Mouse (Mus musculus) liver, postnatal 0 days (tissue): ENCODE results near the gene Cyp2d11. TPM values are rescaled to one million over a fixed set of nuclear protein-coding genes. Genes with fewer than 3 reads are reported as not detected.

ENCODE experiments used
- ATAC-seq: fragments of 200-750 bp; cut with Nextera tagmentation; 2 replicates; pipeline ENCODE4 v1.8.0; 2017; ENCODE audit warnings: mild to moderate bottlenecking, moderate library complexity
- DNase-seq: peaks from one replicate; pipeline ENCODE4 v3.0.0-alpha.2; 2016
- H3K27ac ChIP-seq: fragments of 300-500 bp; sonication (generic); 2 replicates; pipeline ENCODE4 v1.5.1; 2014; ENCODE audit warnings: antibody characterized with exemption, moderate library complexity, mild to moderate bottlenecking, low read depth
- H3K27me3 ChIP-seq: fragments of 300-500 bp; sonication (generic); 2 replicates; pipeline ENCODE4 v1.6.1; 2014; ENCODE audit warnings: low read length, control low read depth, mixed read lengths; ENCODE audit not compliant: insufficient read depth
- H3K36me3 ChIP-seq: fragments of 300-500 bp; sonication (generic); replicated peaks from 2 replicates; pipeline ENCODE4 v1.6.1; 2014; ENCODE audit warnings: mild to moderate bottlenecking, control low read depth, low read length, moderate library complexity, mixed read lengths; ENCODE audit not compliant: insufficient read depth
- H3K4me1 ChIP-seq: fragments of 300-500 bp; sonication (generic); 2 replicates; pipeline ENCODE4 v1.6.1; 2014; ENCODE audit warnings: antibody characterized with exemption, mild to moderate bottlenecking, control low read depth; ENCODE audit not compliant: insufficient read depth
- H3K4me2 ChIP-seq: fragments of 300-500 bp; sonication (generic); 2 replicates; pipeline ENCODE4 v1.6.1; 2014; ENCODE audit warnings: low read depth, mild to moderate bottlenecking, low read length, moderate library complexity, mixed read lengths
- H3K4me3 ChIP-seq: fragments of 300-500 bp; sonication (generic); 2 replicates; pipeline ENCODE4 v1.5.1; 2014; ENCODE audit warnings: low read depth, low read length
- H3K9ac ChIP-seq: fragments of 300-500 bp; sonication (generic); replicated peaks from 2 replicates; pipeline ENCODE4 v1.6.1; 2014; ENCODE audit warnings: mild to moderate bottlenecking, moderate library complexity
- H3K9me3 ChIP-seq: fragments of 300-500 bp; sonication (generic); 2 replicates; pipeline ENCODE4 v1.6.1; 2016; ENCODE audit warnings: mild to moderate bottlenecking, control low read depth, low read length, mixed read lengths
- CTCF ChIP-seq: sonication (generic); IDR thresholded peaks from 2 replicates; pipeline ENCODE4 v1.5.1; 2016; ENCODE audit warnings: antibody characterized with exemption, low read depth
- EP300 ChIP-seq: IDR thresholded peaks from 2 replicates; pipeline ENCODE4 v1.6.1; 2016; ENCODE audit warnings: antibody characterized with exemption, low read depth, mild to moderate bottlenecking
- WGBS: fragments of 180-500 bp; shearing (Covaris S2); extraction: QIAGEN DNeasy Blood & Tissue Kit; methylation state at CpG from one replicate; pipeline ENCODE4 v1.1.7; 2014; ENCODE audit not compliant: insufficient replicate concordance; 5-methylcytosine and 5-hydroxymethylcytosine counted together
- polyA plus RNA-seq: library from polyadenylated mRNA; unstranded; fragments of >200 nt; fragmentation: Nextera tagmentation; extraction: Ambion mirVana; gene quantifications from 2 replicates; pipeline ENCODE4 v1.2.1, GENCODE M21; 2015

Gene Cyp2d11
- polyA plus RNA-seq, 1 experiment from 2014 or later, result 0.25 TPM

DNA sequence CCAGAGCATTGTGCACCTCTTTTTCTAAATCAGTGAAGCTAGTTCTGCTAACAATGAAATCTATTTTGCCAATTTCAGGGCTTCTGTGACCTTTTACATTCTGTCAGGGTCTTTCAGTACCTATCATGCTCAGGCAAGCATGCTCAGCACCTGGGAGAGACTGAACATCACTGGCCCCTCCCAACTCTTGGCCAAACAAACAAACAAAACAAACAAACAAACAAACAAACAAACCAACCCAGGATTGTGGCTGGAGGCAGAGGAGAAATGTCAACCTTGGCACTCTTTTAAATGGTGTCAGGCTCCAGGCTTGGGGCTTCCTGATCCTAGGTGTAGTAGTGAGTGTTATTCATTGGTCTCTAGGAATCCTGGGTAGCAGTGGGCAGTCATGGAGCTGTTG is 39.3 kb upstream of the Cyp2d11 start, which contains the start of gene Cyp2d9:
Gene Cyp2d9, plus strand, starts transcription at position 301 of the 400 bp plus-strand sequence.
- Histone ChIP-seq H3K9me3 (peaks cover 3% of the 10 kb centered on the region; the same call in 1 of the 2 replicates), H3K4me1 (no peaks in the 10 kb centered on the region), H3K27me3 (no peaks in the 10 kb centered on the region), H3K27ac (no peak within 1 kb of the TSS), H3K4me2 (no peak within 1 kb of the TSS), H3K4me3 (no peak within 1 kb of the TSS), H3K36me3 (no peaks in the 10 kb centered on the region), H3K9ac (no peak within 1 kb of the TSS)
- no peak for ATAC-seq
- TF ChIP-seq EP300, result no peak
- TF ChIP-seq CTCF, result no peak
- no peak for DNase-seq

DNA sequence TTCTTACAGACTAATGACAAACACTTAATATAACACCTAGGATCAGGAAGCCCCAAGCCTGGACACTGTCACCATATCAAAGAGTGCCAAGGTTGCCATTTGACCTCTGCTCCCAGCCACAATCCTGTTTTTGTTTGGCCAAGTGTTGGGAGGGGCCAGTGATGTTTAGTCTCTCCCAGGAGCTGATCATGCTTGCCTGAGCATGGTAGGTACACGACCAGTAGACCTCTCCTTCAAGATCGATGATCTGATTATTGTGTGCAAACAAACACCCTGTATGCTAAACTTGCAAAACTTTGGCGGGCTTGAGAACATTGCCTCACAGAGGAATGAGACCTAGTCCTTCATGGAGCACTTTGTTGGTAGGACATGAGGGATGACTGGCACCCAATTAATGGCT is 29.6 kb upstream of the Cyp2d11 start:
- Histone ChIP-seq H3K4me2 (no peak overlapping the region), H3K4me3 (no peak overlapping the region), H3K27ac (peak overlapping the region; percentile 77), H3K27me3 (no peaks in the 10 kb centered on the region), H3K36me3 (no peaks in the 10 kb centered on the region), H3K9ac (no peak overlapping the region), H3K4me1 (peaks cover 2% of the 10 kb centered on the region; the same call in 1 of the 2 replicates), H3K9me3 (no peaks in the 10 kb centered on the region; the same call in 1 of the 2 replicates)
- peak; percentile 86 for ATAC-seq
- 61% methylated on average over 3 of the region's 3 CpGs for WGBS
- TF ChIP-seq CTCF, result no peak
- peak; percentile 33 for DNase-seq

DNA sequence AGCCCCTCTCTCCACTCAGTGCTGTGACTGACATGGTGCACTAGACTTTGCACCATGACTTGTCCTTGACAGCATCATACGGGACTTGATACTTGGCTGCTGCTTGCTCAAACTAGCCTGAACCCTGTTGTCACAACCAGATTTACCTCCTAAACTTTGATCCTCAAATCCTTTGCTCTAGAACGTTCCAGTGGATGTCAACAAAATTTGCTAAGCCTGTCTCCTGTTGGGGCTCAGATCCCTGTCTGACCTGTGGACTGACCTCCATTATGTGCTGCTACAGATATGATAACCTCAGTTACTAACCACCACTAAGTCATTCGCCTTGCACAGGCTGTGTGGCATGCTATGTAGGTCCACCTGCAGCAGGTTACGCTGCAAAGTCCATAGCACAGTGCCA is 29.1 kb upstream of the Cyp2d11 start:
- 49% methylated on average over 4 of the region's 4 CpGs for WGBS
- H3K9ac ChIP-seq, result no peak overlapping the region

DNA sequence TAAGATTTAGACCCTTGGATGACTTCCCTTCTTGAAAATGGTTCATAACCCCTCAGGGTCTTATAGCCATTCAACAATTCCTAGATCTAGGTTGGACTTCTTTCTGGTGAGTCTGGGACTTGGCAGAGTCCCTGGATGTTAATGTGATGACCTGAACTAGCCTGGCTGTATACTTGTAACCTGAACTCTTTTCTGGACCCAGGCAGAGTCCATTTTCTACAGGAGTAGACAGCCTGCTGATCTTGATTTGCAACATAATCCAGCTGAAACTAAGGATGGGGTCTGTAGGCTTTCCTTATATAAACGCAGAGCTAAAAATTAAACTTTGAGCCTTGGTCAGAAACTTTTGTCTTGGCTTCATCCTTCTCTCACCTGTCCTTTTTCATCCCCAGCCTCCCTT is 24.8 kb upstream of the Cyp2d11 start:
- Histone ChIP-seq H3K27me3 (no peaks in the 10 kb centered on the region), H3K4me2 (no peak overlapping the region), H3K27ac (no peak overlapping the region), H3K4me3 (no peak overlapping the region), H3K9me3 (no peaks in the 10 kb centered on the region), H3K36me3 (no peaks in the 10 kb centered on the region), H3K4me1 (peaks cover 8% of the 10 kb centered on the region), H3K9ac (no peak overlapping the region)
- DNase-seq (no peak), ATAC-seq (no peak)
- WGBS, result 63% methylated on average over 1 of the region's 1 CpGs
- TF ChIP-seq EP300 (no peak), CTCF (no peak)

More for the DNA sequence above, 29.1 kb upstream of the Cyp2d11 start:
- peak overlapping the region; percentile 77 for H3K27ac ChIP-seq
- no peaks in the 10 kb centered on the region for H3K36me3 ChIP-seq
- H3K4me1 ChIP-seq, result peaks cover 2% of the 10 kb centered on the region; the same call in 1 of the 2 replicates
- no peaks in the 10 kb centered on the region for H3K27me3 ChIP-seq
- no peak overlapping the region for H3K4me2 ChIP-seq
- DNase-seq (no peak), ATAC-seq (peak; percentile 86)
- TF ChIP-seq EP300 (peak; percentile 23; the same call in 1 of the 2 replicates), CTCF (no peak)
- no peak overlapping the region for H3K4me3 ChIP-seq
- H3K9me3 ChIP-seq, result no peaks in the 10 kb centered on the region; the same call in 1 of the 2 replicates

DNA sequence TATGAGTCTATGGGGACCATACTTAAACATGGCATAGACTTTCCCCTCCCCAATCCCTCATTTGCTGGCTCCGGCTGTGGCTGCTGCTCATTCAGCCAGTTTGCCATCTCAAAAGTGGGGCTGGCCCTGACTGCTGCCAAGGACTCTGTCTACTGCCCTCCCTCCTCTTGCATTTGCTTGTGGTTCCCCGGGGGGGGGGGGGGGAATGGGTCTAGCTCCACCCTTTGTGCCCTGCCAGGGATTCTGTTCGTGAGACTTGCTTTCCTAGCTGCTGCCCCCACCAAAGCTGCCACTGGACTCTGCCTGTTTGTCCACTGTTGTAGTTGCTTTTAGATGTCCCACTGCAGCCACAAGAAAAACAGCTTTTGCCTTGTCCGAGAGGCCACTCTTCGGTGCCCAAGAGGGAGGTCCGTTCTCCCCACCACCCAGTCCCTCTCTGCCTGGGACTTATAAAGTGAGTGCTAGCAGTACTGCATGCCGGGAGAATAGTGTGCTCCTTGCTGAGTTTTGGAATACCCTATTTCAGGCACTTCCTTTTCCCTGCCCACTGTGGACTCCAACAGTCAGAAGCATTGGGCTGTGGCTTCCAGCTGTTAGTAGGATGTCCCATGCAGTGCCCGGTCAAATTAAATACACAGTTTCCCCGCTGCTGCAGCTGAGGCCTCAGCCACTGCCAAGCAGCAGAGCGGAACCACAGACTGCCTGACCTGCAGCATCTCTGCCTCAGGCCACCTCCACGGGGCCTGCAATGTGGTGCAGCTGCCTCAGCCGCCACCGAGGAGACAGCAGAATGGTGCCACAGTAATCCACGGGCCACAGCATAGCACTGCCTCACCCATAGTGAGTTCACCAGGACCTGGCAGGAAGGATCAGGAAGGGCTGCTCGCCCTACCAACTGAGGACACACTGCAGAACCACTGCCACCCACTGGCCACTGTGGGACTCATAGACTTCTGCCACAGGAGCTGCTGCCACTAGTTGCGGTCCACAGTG is 23.3 kb upstream of the Cyp2d11 start:
- 40% methylated on average over 16 of the region's 16 CpGs for WGBS
- H3K4me3 ChIP-seq, result no peak overlapping the region

DNA sequence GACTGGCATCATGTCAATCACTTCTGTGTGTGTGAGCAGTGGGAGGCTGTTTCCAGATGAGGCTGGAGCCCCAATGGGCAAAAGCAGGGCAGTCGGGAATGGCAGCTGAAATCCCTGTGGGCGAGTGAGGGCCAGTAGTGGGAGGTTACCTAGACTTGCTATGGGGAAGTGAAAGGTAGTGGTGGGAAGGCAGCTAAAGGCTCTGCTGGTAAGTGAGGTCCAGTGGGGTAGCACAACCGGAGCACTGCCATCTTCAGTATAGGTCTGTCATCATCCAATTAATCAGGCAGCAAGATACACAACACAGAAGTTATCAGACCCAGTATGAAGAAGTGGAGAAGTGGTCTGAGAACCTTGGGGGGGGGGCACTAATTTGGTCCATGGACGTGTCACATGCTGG is 13.7 kb upstream of the Cyp2d11 start:
- no peak for TF ChIP-seq EP300
- WGBS, result 62% methylated on average over 4 of the region's 4 CpGs
- Histone ChIP-seq H3K4me1 (no peaks in the 10 kb centered on the region; the same call in 1 of the 2 replicates), H3K9ac (no peak overlapping the region), H3K36me3 (no peaks in the 10 kb centered on the region), H3K27ac (peak overlapping the region; percentile 68), H3K9me3 (no peaks in the 10 kb centered on the region), H3K4me2 (no peak overlapping the region), H3K4me3 (no peak overlapping the region), H3K27me3 (no peaks in the 10 kb centered on the region)
- ATAC-seq, result peak; percentile 37
- no peak for DNase-seq

More for the DNA sequence above, 23.3 kb upstream of the Cyp2d11 start:
- H3K4me2 ChIP-seq, result 0 out of 2 replicates have a peak overlapping the region, but pooled peaks have one; percentile 22
- ATAC-seq (peak; percentile 93), DNase-seq (peak; percentile 75)
- H3K27me3 ChIP-seq, result no peaks in the 10 kb centered on the region
- TF ChIP-seq EP300 (no peak), CTCF (peak; percentile 88)
- no peak overlapping the region for H3K27ac ChIP-seq
- no peaks in the 10 kb centered on the region for H3K36me3 ChIP-seq
- H3K4me1 ChIP-seq, result peaks cover 6% of the 10 kb centered on the region
- no peaks in the 10 kb centered on the region for H3K9me3 ChIP-seq
- H3K9ac ChIP-seq, result no peak overlapping the region
